Mouse (Mus musculus): ENCODE results near the gene Nhs. TPM values are rescaled to one million over a fixed set of nuclear protein-coding genes. Genes with fewer than 3 reads are reported as not detected.

The Nhs gene
- total and polyA plus RNA-seq, 2 experiments from 2014 or later = 4.0 to 16.5 TPM

GRCm38 (mm10) chrX:161961176-161961575 lies 198.4 kb downstream of the Nhs start:
- WGBS = 45% methylated on average over 4 of the region's 4 CpGs
- no peak overlapping the region for H3K4me2 ChIP-seq (ENCODE audit: low read depth, low read length)
- H3K9me3 ChIP-seq (ENCODE audit: low read length) = no peaks in the 10 kb centered on the region
- ATAC-seq (peak; percentile 75), DNase-seq (ENCODE audit: low spot score) (peak; percentile 86)
- H3K4me1 ChIP-seq (ENCODE audit: insufficient read depth, low read length) = no peaks in the 10 kb centered on the region
- no peaks in the 10 kb centered on the region for H3K36me3 ChIP-seq (ENCODE audit: insufficient read depth, low read length)
- no peaks in the 10 kb centered on the region for H3K27me3 ChIP-seq (ENCODE audit: insufficient read depth, low read length)
- H3K9ac ChIP-seq (replicated peaks; ENCODE audit: low read length) = no peak overlapping the region
- TF ChIP-seq CTCF (IDR thresholded peaks at IDR 0.05; ENCODE audit: low read depth) = no peak
- no peak overlapping the region for H3K27ac ChIP-seq
- no peak overlapping the region for H3K4me3 ChIP-seq (ENCODE audit: low read length)

- Histone ChIP-seq H3K4me2 (ENCODE audit: low read depth, low read length) (no peak overlapping the region), H3K36me3 (ENCODE audit: insufficient read depth, low read length) (no peaks in the 10 kb centered on the region), H3K27ac (no peak overlapping the region), H3K9ac (replicated peaks; ENCODE audit: low read length) (no peak overlapping the region), H3K27me3 (ENCODE audit: insufficient read depth, low read length) (no peaks in the 10 kb centered on the region), H3K4me1 (ENCODE audit: insufficient read depth, low read length) (no peaks in the 10 kb centered on the region), H3K4me3 (ENCODE audit: low read length) (no peak overlapping the region), H3K9me3 (ENCODE audit: low read length) (no peaks in the 10 kb centered on the region)
- ATAC-seq (no peak), DNase-seq (ENCODE audit: low spot score) (no peak)
- TF ChIP-seq CTCF (IDR thresholded peaks at IDR 0.05; ENCODE audit: low read depth) = no peak
Observed at GRCm38 (mm10) chrX:161952356-161952755, 207.2 kb downstream of the Nhs start.

GRCm38 (mm10) chrX:161943098-161943680 lies 216.3 kb downstream of the Nhs start:
- no peak overlapping the region for H3K27ac ChIP-seq
- WGBS = 77% methylated on average over 4 of the region's 4 CpGs
- no peak overlapping the region for H3K4me3 ChIP-seq (ENCODE audit: low read length)
- no peak overlapping the region for H3K9ac ChIP-seq (replicated peaks; ENCODE audit: low read length)
- no peaks in the 10 kb centered on the region for H3K4me1 ChIP-seq (ENCODE audit: insufficient read depth, low read length)
- H3K9me3 ChIP-seq (ENCODE audit: low read length) = no peaks in the 10 kb centered on the region
- TF ChIP-seq CTCF (IDR thresholded peaks at IDR 0.05; ENCODE audit: low read depth) = no peak
- H3K36me3 ChIP-seq (ENCODE audit: insufficient read depth, low read length) = no peaks in the 10 kb centered on the region
- H3K27me3 ChIP-seq (ENCODE audit: insufficient read depth, low read length) = no peaks in the 10 kb centered on the region
- ATAC-seq (no peak), DNase-seq (ENCODE audit: low spot score) (no peak)
- no peak overlapping the region for H3K4me2 ChIP-seq (ENCODE audit: low read depth, low read length)

GRCm38 (mm10) chrX:161940696-161941095 lies 218.8 kb downstream of the Nhs start:
- no peak for TF ChIP-seq CTCF (IDR thresholded peaks at IDR 0.05; ENCODE audit: low read depth)
- Histone ChIP-seq H3K4me3 (ENCODE audit: low read length) (no peak overlapping the region), H3K27me3 (ENCODE audit: insufficient read depth, low read length) (no peaks in the 10 kb centered on the region), H3K27ac (no peak overlapping the region), H3K9ac (replicated peaks; ENCODE audit: low read length) (no peak overlapping the region), H3K4me2 (ENCODE audit: low read depth, low read length) (no peak overlapping the region), H3K4me1 (ENCODE audit: insufficient read depth, low read length) (no peaks in the 10 kb centered on the region), H3K9me3 (ENCODE audit: low read length) (no peaks in the 10 kb centered on the region), H3K36me3 (ENCODE audit: insufficient read depth, low read length) (no peaks in the 10 kb centered on the region)
- DNase-seq (ENCODE audit: low spot score) (peak; percentile 61), ATAC-seq (peak; percentile 58)
- 59% methylated on average over 2 of the region's 2 CpGs for WGBS

- H3K4me3 ChIP-seq (ENCODE audit: low read length) = no peak overlapping the region
- no peak for ATAC-seq
- H3K9ac ChIP-seq (replicated peaks; ENCODE audit: low read length) = no peak overlapping the region
- DNase-seq (ENCODE audit: low spot score) = no peak
- no peak overlapping the region for H3K27ac ChIP-seq
- peaks cover 4% of the 10 kb centered on the region; the same call in 1 of the 2 replicates for H3K27me3 ChIP-seq (ENCODE audit: insufficient read depth, low read length)
- no peaks in the 10 kb centered on the region for H3K9me3 ChIP-seq (ENCODE audit: low read length)
- H3K4me2 ChIP-seq (ENCODE audit: low read depth, low read length) = no peak overlapping the region
- H3K36me3 ChIP-seq (ENCODE audit: insufficient read depth, low read length) = no peaks in the 10 kb centered on the region
- TF ChIP-seq CTCF (IDR thresholded peaks at IDR 0.05; ENCODE audit: low read depth) = no peak
- H3K4me1 ChIP-seq (ENCODE audit: insufficient read depth, low read length) = no peaks in the 10 kb centered on the region
Observed at GRCm38 (mm10) chrX:161926683-161927053, 232.9 kb downstream of the Nhs start.

GRCm38 (mm10) chrX:161925973-161926682 lies 233.4 kb downstream of the Nhs start:
- Histone ChIP-seq H3K9ac (replicated peaks; ENCODE audit: low read length) (no peak overlapping the region), H3K4me3 (ENCODE audit: low read length) (no peak overlapping the region), H3K4me1 (ENCODE audit: insufficient read depth, low read length) (no peaks in the 10 kb centered on the region), H3K27me3 (ENCODE audit: insufficient read depth, low read length) (peaks cover 3% of the 10 kb centered on the region; the same call in 1 of the 2 replicates), H3K4me2 (ENCODE audit: low read depth, low read length) (no peak overlapping the region), H3K27ac (0 out of 2 replicates have a peak overlapping the region, but pooled peaks have one; percentile 36), H3K36me3 (ENCODE audit: insufficient read depth, low read length) (no peaks in the 10 kb centered on the region), H3K9me3 (ENCODE audit: low read length) (no peaks in the 10 kb centered on the region)
- DNase-seq (ENCODE audit: low spot score) (no peak), ATAC-seq (peak; percentile 59)
- WGBS = 43% methylated on average over 6 of the region's 6 CpGs
- TF ChIP-seq CTCF (IDR thresholded peaks at IDR 0.05; ENCODE audit: low read depth) = no peak

- H3K9ac ChIP-seq (replicated peaks; ENCODE audit: low read length) = no peak overlapping the region
- no peaks in the 10 kb centered on the region; the same call in 1 of the 2 replicates for H3K27me3 ChIP-seq (ENCODE audit: insufficient read depth, low read length)
- H3K4me3 ChIP-seq (ENCODE audit: low read length) = no peak overlapping the region
- H3K36me3 ChIP-seq (ENCODE audit: insufficient read depth, low read length) = no peaks in the 10 kb centered on the region
- H3K27ac ChIP-seq = no peak overlapping the region
- 66% methylated on average over 2 of the region's 2 CpGs for WGBS
- H3K4me1 ChIP-seq (ENCODE audit: insufficient read depth, low read length) = no peaks in the 10 kb centered on the region
- no peak for TF ChIP-seq CTCF (IDR thresholded peaks at IDR 0.05; ENCODE audit: low read depth)
- no peak overlapping the region for H3K4me2 ChIP-seq (ENCODE audit: low read depth, low read length)
- no peaks in the 10 kb centered on the region for H3K9me3 ChIP-seq (ENCODE audit: low read length)
- no peak for ATAC-seq
- no peak for DNase-seq (ENCODE audit: low spot score)
Observed at GRCm38 (mm10) chrX:161922655-161923054, 236.9 kb downstream of the Nhs start.

All from hindbrain, postnatal 0 days (tissue).